Mouse (Mus musculus): Measurements from ENCODE around the gene Slc6a12. TPM values are rescaled to one million over a fixed set of nuclear protein-coding genes. Genes with fewer than 3 reads are reported as not detected.

The Slc6a12 gene
- polyA plus RNA-seq, 1 experiment from 2014 or later, result 0.11 TPM

DNA sequence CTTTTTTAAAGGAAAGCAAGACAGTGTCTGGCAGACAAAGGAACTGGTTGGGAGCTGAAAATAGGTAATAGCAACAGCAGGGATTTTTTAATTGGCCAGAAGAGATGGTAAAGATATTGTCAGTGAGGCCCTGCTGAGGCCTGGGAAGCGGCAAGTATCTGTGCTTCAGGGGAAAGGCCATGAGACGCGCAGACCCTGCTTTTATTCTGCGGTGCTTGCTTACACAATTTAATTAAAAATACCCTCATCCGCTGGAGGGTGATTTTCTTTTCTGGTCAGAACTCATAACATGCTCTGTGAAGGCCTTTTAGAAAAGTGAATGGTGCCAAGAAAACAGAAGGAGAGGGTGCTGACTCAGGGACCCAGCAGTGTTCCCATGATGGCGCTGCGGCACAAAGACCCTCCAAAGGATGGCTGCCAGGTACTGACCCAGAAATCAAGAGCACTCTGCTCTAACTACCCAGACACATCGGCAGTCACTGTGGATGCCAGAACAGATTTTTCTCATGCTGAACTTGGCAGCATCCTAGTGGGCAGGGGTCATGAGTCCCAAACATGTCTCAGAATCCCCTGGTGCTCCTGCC, 59.9 kb downstream of the Slc6a12 start:
- H3K4me1 ChIP-seq (replicated peaks; ENCODE audit: control insufficient read depth, insufficient read depth), result no peaks in the 10 kb centered on the region
- no peaks in the 10 kb centered on the region for H3K36me3 ChIP-seq (ENCODE audit: control insufficient read depth, insufficient read depth, low read length)
- 86% methylated on average over 8 of the region's 8 CpGs for WGBS
- H3K9me3 ChIP-seq (ENCODE audit: control insufficient read depth, low read length), result no peaks in the 10 kb centered on the region
- no peak overlapping the region for H3K9ac ChIP-seq (ENCODE audit: low read length)
- H3K4me2 ChIP-seq (replicated peaks; ENCODE audit: low read depth), result no peak overlapping the region
- DNase-seq (ENCODE audit: low spot score) (no peak), ATAC-seq (ENCODE audit: low FRiP score, low TSS enrichment) (no peak)
- H3K27me3 ChIP-seq (ENCODE audit: control insufficient read depth, insufficient read depth, low read length), result no peaks in the 10 kb centered on the region
- no peak overlapping the region for H3K4me3 ChIP-seq (ENCODE audit: low read depth, low read length)
- TF ChIP-seq CTCF (IDR thresholded peaks at IDR 0.05; ENCODE audit: low read depth), result no peak
- TF ChIP-seq EP300 (optimal IDR thresholded peaks at IDR 0.05), result no peak
- no peak overlapping the region for H3K27ac ChIP-seq (replicated peaks)

DNA sequence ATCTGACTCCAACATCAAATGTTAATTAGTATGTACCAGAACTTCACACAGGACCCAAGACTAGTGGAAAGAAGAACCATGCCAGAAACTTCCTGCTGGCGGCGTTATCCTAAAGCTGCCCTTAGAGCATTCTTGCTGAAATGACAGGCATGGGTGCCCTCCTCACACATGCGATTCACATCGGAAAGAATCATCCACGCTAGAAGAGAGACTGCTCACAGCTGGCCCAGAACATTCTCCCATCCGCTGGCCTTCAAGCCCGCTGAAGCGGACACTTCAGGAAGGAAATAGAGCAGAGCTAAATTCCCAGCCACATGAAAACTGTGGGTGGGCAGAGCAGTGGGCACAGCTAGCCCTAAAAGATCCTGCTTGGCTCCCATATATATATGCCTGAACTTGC, 62.4 kb downstream of the Slc6a12 start:
- H3K9ac ChIP-seq (ENCODE audit: low read length), result no peak overlapping the region
- TF ChIP-seq EP300 (optimal IDR thresholded peaks at IDR 0.05), result no peak
- TF ChIP-seq CTCF (IDR thresholded peaks at IDR 0.05; ENCODE audit: low read depth), result no peak
- WGBS, result 92% methylated on average over 8 of the region's 8 CpGs
- H3K4me2 ChIP-seq (replicated peaks; ENCODE audit: low read depth), result no peak overlapping the region
- no peaks in the 10 kb centered on the region for H3K36me3 ChIP-seq (ENCODE audit: control insufficient read depth, insufficient read depth, low read length)
- no peaks in the 10 kb centered on the region for H3K27me3 ChIP-seq (ENCODE audit: control insufficient read depth, insufficient read depth, low read length)
- no peak for ATAC-seq (ENCODE audit: low FRiP score, low TSS enrichment)
- no peak overlapping the region for H3K27ac ChIP-seq (replicated peaks)
- H3K4me3 ChIP-seq (ENCODE audit: low read depth, low read length), result no peak overlapping the region
- no peak for DNase-seq (ENCODE audit: low spot score)
- H3K9me3 ChIP-seq (ENCODE audit: control insufficient read depth, low read length), result no peaks in the 10 kb centered on the region
- H3K4me1 ChIP-seq (replicated peaks; ENCODE audit: control insufficient read depth, insufficient read depth), result no peaks in the 10 kb centered on the region

DNA sequence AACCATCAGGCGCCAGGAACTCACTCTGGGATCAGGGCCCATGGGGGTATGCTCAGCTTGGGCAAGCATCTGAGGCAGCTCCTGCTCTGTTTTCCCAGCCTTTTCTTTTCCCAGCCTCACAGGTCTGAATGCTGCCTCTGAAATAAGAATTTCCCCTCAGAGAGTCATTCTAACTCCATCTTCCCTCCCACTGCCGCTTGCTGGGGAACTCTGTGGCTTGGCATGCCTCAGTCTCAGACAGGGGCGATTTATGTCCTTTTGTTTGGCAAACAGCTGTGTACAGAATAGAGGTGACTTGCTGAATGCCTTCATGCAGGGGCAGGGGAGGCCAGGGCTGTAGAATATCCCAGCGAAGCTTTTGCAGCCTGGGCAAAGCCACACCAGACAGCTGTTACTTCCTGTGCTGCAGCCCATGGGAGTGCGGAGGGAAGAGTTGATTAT, 64.7 kb downstream of the Slc6a12 start:
- ATAC-seq (ENCODE audit: low FRiP score, low TSS enrichment), result no peak

DNA sequence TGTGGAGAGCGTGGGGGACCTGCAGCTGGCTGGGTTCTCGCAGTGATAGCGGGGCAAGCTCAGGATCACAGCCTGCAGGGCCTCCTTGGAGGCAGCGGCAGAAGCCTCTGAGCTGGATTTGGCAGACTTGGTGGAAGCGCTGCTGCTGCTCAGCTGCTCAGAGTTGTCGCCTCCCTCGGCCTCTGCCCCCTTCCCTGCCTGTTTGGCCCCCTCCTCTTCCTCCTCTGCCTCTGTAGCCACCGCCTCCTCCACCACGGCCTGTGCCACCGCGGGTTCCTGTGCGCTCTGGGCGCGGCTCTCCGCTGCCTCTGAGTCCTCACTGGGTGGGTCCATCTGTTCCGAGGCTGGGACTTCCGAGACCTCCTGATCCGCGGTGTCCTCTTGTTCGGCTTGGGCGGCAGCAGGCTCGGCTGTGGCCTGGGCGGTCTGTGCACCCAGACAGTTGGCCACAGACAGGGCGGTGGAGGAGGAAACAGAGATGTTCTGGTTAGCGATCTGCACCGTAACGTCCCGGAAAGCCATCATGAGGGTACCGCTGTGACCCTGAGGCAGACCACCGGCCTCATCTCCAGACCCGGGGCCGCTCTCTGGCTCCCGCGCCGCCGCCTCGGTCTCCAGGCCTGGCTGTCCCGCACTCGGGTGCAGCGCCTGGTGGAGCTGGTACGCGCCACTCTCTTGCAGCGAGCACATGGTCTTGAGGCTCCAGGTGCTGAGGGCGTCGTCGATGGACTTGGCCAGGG, 69.9 kb downstream of the Slc6a12 start:
- no peak overlapping the region for H3K27ac ChIP-seq (replicated peaks)
- no peaks in the 10 kb centered on the region for H3K4me1 ChIP-seq (replicated peaks; ENCODE audit: control insufficient read depth, insufficient read depth)
- TF ChIP-seq EP300 (optimal IDR thresholded peaks at IDR 0.05) (no peak), CTCF (IDR thresholded peaks at IDR 0.05; ENCODE audit: low read depth) (no peak)
- ATAC-seq (ENCODE audit: low FRiP score, low TSS enrichment) (no peak), DNase-seq (ENCODE audit: low spot score) (no peak)
- WGBS, result 3% methylated on average over 41 of the region's 46 CpGs
- H3K27me3 ChIP-seq (ENCODE audit: control insufficient read depth, insufficient read depth, low read length), result peaks cover 13% of the 10 kb centered on the region
- no peaks in the 10 kb centered on the region for H3K9me3 ChIP-seq (ENCODE audit: control insufficient read depth, low read length)
- no peak overlapping the region for H3K9ac ChIP-seq (ENCODE audit: low read length)
- no peak overlapping the region for H3K4me3 ChIP-seq (ENCODE audit: low read depth, low read length)
- H3K4me2 ChIP-seq (replicated peaks; ENCODE audit: low read depth), result no peak overlapping the region
- no peaks in the 10 kb centered on the region for H3K36me3 ChIP-seq (ENCODE audit: control insufficient read depth, insufficient read depth, low read length)

More for the DNA sequence above, 64.7 kb downstream of the Slc6a12 start:
- Histone ChIP-seq H3K27ac (replicated peaks) (no peak overlapping the region), H3K4me2 (replicated peaks; ENCODE audit: low read depth) (no peak overlapping the region), H3K36me3 (ENCODE audit: control insufficient read depth, insufficient read depth, low read length) (no peaks in the 10 kb centered on the region), H3K9ac (ENCODE audit: low read length) (no peak overlapping the region), H3K4me1 (replicated peaks; ENCODE audit: control insufficient read depth, insufficient read depth) (no peaks in the 10 kb centered on the region), H3K9me3 (ENCODE audit: control insufficient read depth, low read length) (no peaks in the 10 kb centered on the region), H3K27me3 (ENCODE audit: control insufficient read depth, insufficient read depth, low read length) (peaks cover 3% of the 10 kb centered on the region; the same call in 1 of the 2 replicates), H3K4me3 (ENCODE audit: low read depth, low read length) (no peak overlapping the region)
- DNase-seq (ENCODE audit: low spot score), result no peak
- 33% methylated on average over 5 of the region's 5 CpGs for WGBS
- TF ChIP-seq EP300 (optimal IDR thresholded peaks at IDR 0.05) (no peak), CTCF (IDR thresholded peaks at IDR 0.05; ENCODE audit: low read depth) (no peak)

Small RNA genes lying within 50 kb of the gene (microRNA-seq; reads per million reads assigned to microRNA genes)
- gene Gm24855, result not detected

Other genes starting within 250 kb of the Slc6a12 start
- gene Mical3, start 212.1 kb upstream of the Slc6a12 start, polyA plus RNA-seq (2015; fragmentation: Nextera tagmentation; extraction: Ambion mirVana), result 4.1 and 4.5 TPM in 2 replicates
- gene Pex26, start 159.4 kb upstream of the Slc6a12 start, polyA plus RNA-seq (2015; fragmentation: Nextera tagmentation; extraction: Ambion mirVana), result 6.2 and 6.5 TPM in 2 replicates
- gene Tuba8, start 132.4 kb upstream of the Slc6a12 start, polyA plus RNA-seq (2015; fragmentation: Nextera tagmentation; extraction: Ambion mirVana), result 0.06 and 0.13 TPM in 2 replicates
- gene Usp18, start 97.2 kb upstream of the Slc6a12 start, polyA plus RNA-seq (2015; fragmentation: Nextera tagmentation; extraction: Ambion mirVana), result 4.7 and 5.1 TPM in 2 replicates
- gene Slc6a13, start 42.8 kb upstream of the Slc6a12 start, polyA plus RNA-seq (2015; fragmentation: Nextera tagmentation; extraction: Ambion mirVana), result 0.46 and 0.52 TPM in 2 replicates
- 0.12 and 0.19 TPM in 2 replicates for gene Iqsec3, start 130.6 kb downstream of the Slc6a12 start, polyA plus RNA-seq (2015; fragmentation: Nextera tagmentation; extraction: Ambion mirVana)